Mouse (Mus musculus): ENCODE measurements around the gene Acbd4.

DNA sequence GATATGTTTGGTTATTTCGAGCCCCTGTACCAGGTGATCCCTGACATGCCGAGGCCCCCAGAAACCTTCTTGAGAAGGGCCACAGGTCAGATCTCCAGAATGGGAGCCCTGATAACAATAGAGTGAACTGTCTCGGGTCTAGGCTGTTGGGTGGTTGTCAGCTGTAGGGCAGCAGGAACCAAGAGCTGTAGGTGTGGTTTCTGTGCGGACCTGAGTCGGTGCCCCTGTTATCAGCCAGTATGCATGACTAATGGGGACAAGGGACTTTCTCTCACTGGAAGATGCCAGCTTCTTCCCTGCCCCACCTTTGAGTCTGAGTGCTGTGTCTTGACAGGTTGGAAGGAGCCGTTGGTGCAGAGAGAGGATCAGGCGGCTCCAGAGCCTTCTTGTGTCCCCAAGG, 3.0 kb downstream of the Acbd4 start:
- no peak for TF ChIP-seq POLR2A (IDR thresholded peaks at IDR 0.05; ENCODE audit: insufficient read depth, low read depth, low read length)
- TF ChIP-seq EP300 (IDR thresholded peaks at IDR 0.05; ENCODE audit: insufficient read depth, low read depth, low read length), result no peak
